Mouse (Mus musculus) MEL (cell line): Measurements from ENCODE around the gene Mettl21c.

ENCODE experiments used
- CTCF ChIP-seq, 3 experiments: IDR thresholded peaks in 2 of 3; conservative IDR thresholded peaks in 1 of 3; 2 replicates each; pipeline ENCODE4 v1.5.1; 2011 to 2012; ENCODE audit warnings: low read length in 3 of 3, low read depth in 2 of 3, mild to moderate bottlenecking in 2 of 3, improper control_type of control experiment in 1 of 3, inconsistent platforms in 1 of 3, mixed read lengths in 1 of 3, moderate library complexity in 1 of 3; ENCODE audit not compliant: control insufficient read depth in 1 of 3, insufficient read depth in 1 of 3, poor library complexity in 1 of 3, severe bottlenecking in 1 of 3
- POLR2A ChIP-seq, 2 experiments: IDR thresholded peaks; 2 replicates each; pipeline ENCODE4 v1.6.1; 2011 to 2012; ENCODE audit warnings: low read length in 2 of 2, mild to moderate bottlenecking in 2 of 2, control low read depth in 1 of 2, improper control_type of control experiment in 1 of 2, low read depth in 1 of 2, moderate library complexity in 1 of 2; ENCODE audit not compliant: control insufficient read depth in 1 of 2, insufficient read depth in 1 of 2, poor library complexity in 1 of 2
- RCOR1 ChIP-seq: IDR thresholded peaks from 2 replicates; pipeline ENCODE4 v1.6.1; 2012; ENCODE audit warnings: low read depth, mild to moderate bottlenecking, inconsistent platforms, low read length, improper control_type of control experiment
- ZNF384 ChIP-seq: IDR thresholded peaks from 2 replicates; pipeline ENCODE4 v1.6.1; 2012; ENCODE audit warnings: low read depth, mild to moderate bottlenecking, inconsistent platforms, low read length, improper control_type of control experiment

GRCm38 (mm10) chr1:44046556-44046955 is 26.7 kb upstream of the Mettl21c start:
- TF ChIP-seq RCOR1, result no peak
- no peak for TF ChIP-seq CTCF (IDR thresholded peaks at IDR 0.05 in 2 of 3, conservative IDR thresholded peaks at IDR 0.05 in 1 of 3; ENCODE audit: control insufficient read depth in 1 of 3, insufficient read depth in 1 of 3, low read depth in 2 of 3, low read length in 3 of 3, poor library complexity in 1 of 3, severe bottlenecking in 1 of 3)
- TF ChIP-seq ZNF384, result no peak
- no peak for TF ChIP-seq POLR2A (IDR thresholded peaks at IDR 0.05; ENCODE audit: control insufficient read depth in 1 of 2, insufficient read depth in 1 of 2, low read depth in 1 of 2, low read length in 2 of 2, poor library complexity in 1 of 2)
